In the genomic region with DNA sequence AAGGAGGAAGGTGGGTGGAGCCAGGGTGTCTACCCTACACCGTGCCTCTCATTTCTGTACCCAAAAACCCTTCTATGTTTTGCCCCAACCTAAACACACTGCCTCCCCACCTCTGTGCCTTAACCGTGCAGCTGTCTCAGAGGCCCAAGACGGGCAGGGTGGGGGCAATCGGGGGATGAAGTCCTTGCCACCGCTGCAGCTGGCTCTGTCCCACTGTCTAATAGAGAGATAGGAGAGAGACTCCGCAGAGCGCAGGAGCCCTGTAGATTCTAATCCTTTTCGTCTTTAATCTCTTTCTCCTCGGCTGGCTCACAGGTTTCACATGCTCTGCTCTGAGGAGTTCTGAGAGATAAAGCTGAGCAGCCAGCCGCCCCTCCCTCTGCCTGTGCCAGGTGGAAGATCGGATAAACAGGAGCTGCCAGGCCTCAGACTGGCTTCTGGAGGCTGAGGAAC, we compare ENCODE assay signal across 11 mouse cellular contexts. TPM values are rescaled to one million over a fixed set of nuclear protein-coding genes. Genes with fewer than 3 reads are reported as not detected.
DNase-seq lines count a peak whose midpoint lies in the region; ATAC-seq lines count a peak whose summit lies in the region.
"Had no signal": no experiment of that assay in that cellular context is flagged by ENCODE, and none has a peak within 500 bp of the region (broad histone marks: within the 10 kb centered on the region; RNA-seq: fewer than 3 reads in every experiment).

No protein-coding gene starts in this region.

- ATAC-seq in forebrain, embryonic 15.5 days (replicated peaks) = peak; percentile 41; the same call in 1 of the 2 replicates
- ATAC-seq in liver, embryonic 12.5 days = peak; percentile 95
- peak; percentile 69 for ATAC-seq in midbrain, embryonic 15.5 days (replicated peaks)
- ATAC-seq in kidney, embryonic 16.5 days (ENCODE audit: low FRiP score, low TSS enrichment) = no peak

- 0 out of 2 replicates have a peak, but pooled peaks cover 3% of the 10 kb centered on the region for H3K27me3 ChIP-seq in forebrain, embryonic 15.5 days
- peaks cover 55% of the 10 kb centered on the region for H3K27me3 ChIP-seq in liver, embryonic 12.5 days (replicated peaks)
- H3K27me3 ChIP-seq in midbrain, embryonic 15.5 days (replicated peaks) = no peaks in the 10 kb centered on the region
- H3K27me3 ChIP-seq in kidney, embryonic 16.5 days (ENCODE audit: insufficient read depth, low read length) = peaks cover 25% of the 10 kb centered on the region

- no peaks in the 10 kb centered on the region for H3K9me3 ChIP-seq in forebrain, embryonic 15.5 days
- H3K9me3 ChIP-seq in liver, embryonic 12.5 days (replicated peaks) = no peaks in the 10 kb centered on the region
- no peaks in the 10 kb centered on the region for H3K9me3 ChIP-seq in midbrain, embryonic 15.5 days
- H3K9me3 ChIP-seq in kidney, embryonic 16.5 days (ENCODE audit: low read length) = no peaks in the 10 kb centered on the region
- H3K9me3 ChIP-seq: lung, embryonic 15.5 days had no signal

- H3K4me2 ChIP-seq in forebrain, embryonic 15.5 days (replicated peaks) = no peak overlapping the region
- peak overlapping the region; percentile 55 for H3K4me2 ChIP-seq in liver, embryonic 12.5 days
- H3K4me2 ChIP-seq in midbrain, embryonic 15.5 days = peak overlapping the region; percentile 10; the same call in 1 of the 2 replicates
- H3K4me2 ChIP-seq in kidney, embryonic 16.5 days (replicated peaks; ENCODE audit: low read depth, low read length) = no peak overlapping the region
- H3K4me2 ChIP-seq: lung, embryonic 15.5 days had no signal

- H3K9ac ChIP-seq in forebrain, embryonic 15.5 days (replicated peaks) = no peak overlapping the region
- no peak overlapping the region for H3K9ac ChIP-seq in liver, embryonic 12.5 days
- H3K9ac ChIP-seq in midbrain, embryonic 15.5 days = no peak overlapping the region
- no peak overlapping the region for H3K9ac ChIP-seq in kidney, embryonic 16.5 days (replicated peaks; ENCODE audit: low read length)
- H3K9ac ChIP-seq: lung, embryonic 15.5 days had no signal

- 23% methylated on average over 11 of the region's 11 CpGs for WGBS in forebrain, embryonic 15.5 days
- WGBS in liver, embryonic 12.5 days (ENCODE audit: insufficient replicate concordance) = 24% methylated on average over 11 of the region's 11 CpGs
- WGBS in midbrain, embryonic 15.5 days = 13% methylated on average over 11 of the region's 11 CpGs
- WGBS in kidney, embryonic 16.5 days = 56% methylated on average over 11 of the region's 11 CpGs

- no peak overlapping the region for H3K4me3 ChIP-seq in forebrain, embryonic 15.5 days
- H3K4me3 ChIP-seq in liver, embryonic 12.5 days = no peak overlapping the region
- no peak overlapping the region for H3K4me3 ChIP-seq in midbrain, embryonic 15.5 days
- no peak overlapping the region for H3K4me3 ChIP-seq in kidney, embryonic 16.5 days (ENCODE audit: low read length)
- H3K4me3 ChIP-seq: lung, embryonic 15.5 days had no signal

- DNase-seq in cerebellum, postnatal 14 days = peak; percentile 58 to 65
- no peak for DNase-seq in cerebellum, adult 9-11 months
- DNase-seq in frontal cortex, postnatal 25 days (ENCODE audit: low spot score in 2 of 2) = no peak
- no peak for DNase-seq in heart, postnatal 36 days
- DNase-seq: right cerebral cortex, adult 18-20 months had no signal

- intact Hi-C loops in heart, postnatal 36 days (cut with DNase I) = no loop called here

- no peaks in the 10 kb centered on the region for H3K36me3 ChIP-seq in forebrain, embryonic 15.5 days
- H3K36me3 ChIP-seq in liver, embryonic 12.5 days = no peaks in the 10 kb centered on the region
- no peaks in the 10 kb centered on the region for H3K36me3 ChIP-seq in midbrain, embryonic 15.5 days (replicated peaks)
- H3K36me3 ChIP-seq in kidney, embryonic 16.5 days (ENCODE audit: insufficient read depth, low read length) = no peaks in the 10 kb centered on the region
- H3K36me3 ChIP-seq: lung, embryonic 15.5 days had no signal

- peak overlapping the region; percentile 8; the same call in 1 of the 2 replicates for H3K27ac ChIP-seq in forebrain, embryonic 15.5 days (replicated peaks)
- H3K27ac ChIP-seq in liver, embryonic 12.5 days = peak overlapping the region; percentile 73
- peak overlapping the region; percentile 61 for H3K27ac ChIP-seq in midbrain, embryonic 15.5 days
- no peak overlapping the region for H3K27ac ChIP-seq in kidney, embryonic 16.5 days (ENCODE audit: low read length)
- H3K27ac ChIP-seq: kidney, postnatal 0 days; lung, embryonic 15.5 days had no signal

- peaks cover 17% of the 10 kb centered on the region for H3K4me1 ChIP-seq in forebrain, embryonic 15.5 days
- H3K4me1 ChIP-seq in liver, embryonic 12.5 days = peaks cover 30% of the 10 kb centered on the region
- peaks cover 34% of the 10 kb centered on the region for H3K4me1 ChIP-seq in midbrain, embryonic 15.5 days
- H3K4me1 ChIP-seq in kidney, embryonic 16.5 days (ENCODE audit: insufficient read depth, low read length) = peaks cover 5% of the 10 kb centered on the region; the same call in 1 of the 2 replicates
- H3K4me1 ChIP-seq: lung, embryonic 15.5 days had no signal

RNA-seq across cellular contexts. Expression of gene Ubiad1, which starts 27.5 kb away (rescaled TPM):
- 18.4 and 19.0 TPM in 2 replicates for polyA plus RNA-seq in forebrain, embryonic 15.5 days (2015; fragmentation: Nextera tagmentation; extraction: Ambion mirVana)
- 18.3 and 18.4 TPM in 2 replicates for polyA plus RNA-seq in liver, embryonic 12.5 days (2016; fragmentation: Nextera tagmentation; extraction: Ambion mirVana)
- 22.1 and 23.3 TPM in 2 replicates for polyA plus RNA-seq in midbrain, embryonic 15.5 days (2015; fragmentation: Nextera tagmentation; extraction: Ambion mirVana)
- total RNA-seq in heart, postnatal 36 days (2021) = 10 to 100 TPM; 16.5 to 16.9 TPM
- 32.7 and 33.1 TPM in 2 replicates for polyA plus RNA-seq in kidney, embryonic 16.5 days (2015; fragmentation: Nextera tagmentation; extraction: Ambion mirVana)

RNA-seq across cellular contexts. Expression of gene Mtor, which starts 31.3 kb away (rescaled TPM):
- 22.6 and 25.1 TPM in 2 replicates for polyA plus RNA-seq in forebrain, embryonic 15.5 days (2015; fragmentation: Nextera tagmentation; extraction: Ambion mirVana)
- polyA plus RNA-seq in liver, embryonic 12.5 days (2016; fragmentation: Nextera tagmentation; extraction: Ambion mirVana) = 13.1 and 13.5 TPM in 2 replicates
- 22.8 and 23.8 TPM in 2 replicates for polyA plus RNA-seq in midbrain, embryonic 15.5 days (2015; fragmentation: Nextera tagmentation; extraction: Ambion mirVana)
- total RNA-seq in heart, postnatal 36 days (2021) = 10 to 100 TPM; 50.7 to 51.4 TPM
- polyA plus RNA-seq in kidney, embryonic 16.5 days (2015; fragmentation: Nextera tagmentation; extraction: Ambion mirVana) = 16.3 and 18.8 TPM in 2 replicates

Comparison
In these comparisons a context has a peak if more than half of its experiments do, and no peak if none do; other contexts are left out.
1. DNase-seq: peak in cerebellum, postnatal 14 days (2 of 2); none in cerebellum, adult 9-11 months (single experiment), frontal cortex, postnatal 25 days (0 of 2) and heart, postnatal 36 days (0 of 2).
2. H3K4me2 ChIP-seq: peak in liver, embryonic 12.5 days (single experiment) and midbrain, embryonic 15.5 days (single experiment); none in forebrain, embryonic 15.5 days (single experiment) and kidney, embryonic 16.5 days (single experiment).